Mouse (Mus musculus) left cerebral cortex, postnatal 14 days (tissue): ENCODE data around the gene 4933405L10Rik. TPM values are rescaled to one million over a fixed set of nuclear protein-coding genes. Genes with fewer than 3 reads are reported as not detected.

Experiments used
- DNase-seq, 2 experiments: peaks; one replicate each; pipeline ENCODE4 v3.0.0; 2021 to 2022; ENCODE audit warnings: low spot score in 2 of 2, mixed read lengths in 1 of 2
- intact Hi-C: fragments of 180-260 bp; cut with DNase I; formaldehyde crosslinking; loops from one replicate; pipeline ENCODE4 v1.15.1; 2025
- total RNA-seq, 2 experiments: library from RNA; stranded (reverse); gene quantifications; 2 replicates each; pipeline ENCODE4 v1.2.3; 2021

Gene 4933405L10Rik
- total RNA-seq, 2 experiments from 2014 or later, result 0.78 TPM; not detected in 1

GRCm38 (mm10) chr8:105732186-105732585 lies 24.7 kb downstream of the 4933405L10Rik start:
- DNase-seq, result no peak
- intact Hi-C loops, result no loop called here

DNA sequence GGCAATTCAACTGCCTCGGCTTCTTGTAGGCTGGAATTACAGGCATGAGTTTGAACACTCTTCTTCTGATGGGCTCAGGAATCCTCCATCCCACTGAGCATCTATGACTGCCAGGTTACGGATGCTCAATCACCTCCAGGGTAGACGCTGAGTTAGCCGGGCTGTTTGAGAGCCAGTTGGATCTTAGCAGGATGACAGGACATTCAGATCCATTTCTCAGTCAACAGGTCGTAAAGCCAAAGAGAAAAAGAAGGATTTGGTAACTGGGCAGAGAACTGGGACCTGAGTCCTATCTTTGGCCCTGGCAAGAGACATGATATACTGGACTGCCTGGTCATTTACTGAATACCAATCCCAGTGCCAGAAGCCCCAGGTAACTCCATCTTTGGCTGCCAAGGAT lies 31.8 kb downstream of the 4933405L10Rik start:
- intact Hi-C loops, result no loop called here
- no peak for DNase-seq

GRCm38 (mm10) chr8:105743301-105743700 lies 35.8 kb downstream of the 4933405L10Rik start:
- intact Hi-C loops, result no loop called here
- DNase-seq, result no peak

DNA sequence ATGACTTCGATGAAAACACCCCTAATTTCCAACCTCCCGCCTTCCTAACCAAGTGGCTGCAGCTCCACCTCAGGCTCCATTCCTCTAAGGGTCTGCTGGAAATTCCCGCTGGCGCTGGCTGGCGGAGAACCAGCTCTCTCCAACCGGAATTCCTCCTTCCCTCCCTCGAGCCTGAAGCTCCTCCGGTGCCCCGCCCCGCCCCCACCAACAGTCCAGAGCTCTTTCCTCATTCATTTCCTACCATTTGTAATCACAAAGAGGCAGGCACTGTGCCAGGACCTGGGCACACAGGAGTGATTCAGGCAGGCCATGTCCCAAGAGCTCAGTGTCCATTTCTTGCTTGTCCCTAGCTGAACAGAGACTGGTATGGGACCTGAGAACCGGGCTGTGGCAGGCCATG lies 43.2 kb downstream of the 4933405L10Rik start:
- intact Hi-C loops, result no loop called here

GRCm38 (mm10) chr8:105753916-105754315 lies 46.5 kb downstream of the 4933405L10Rik start:
- DNase-seq, result no peak
- intact Hi-C loops, result no loop called here

More for the DNA sequence above, 43.2 kb downstream of the 4933405L10Rik start:
- peak; percentile 54 to 55 for DNase-seq

GRCm38 (mm10) chr8:105754688-105755087 lies 47.2 kb downstream of the 4933405L10Rik start:
- no peak for DNase-seq
- intact Hi-C loops, result no loop called here

GRCm38 (mm10) chr8:105757796-105758276 lies 50.4 kb downstream of the 4933405L10Rik start:
- intact Hi-C loops, result no loop called here
- no peak for DNase-seq

- intact Hi-C loops, result no loop called here
- DNase-seq, result peak; percentile 97
These were observed 51.0 kb downstream of the 4933405L10Rik start, which contains the start of gene Gfod2 for GRCm38 (mm10) chr8:105758277-105759108. TSS of gene Gfod2 (minus strand) at chr8:105758664.

Other genes with a start within 250 kb of the 4933405L10Rik start
- 10 to 100 TPM; 41.2 to 49.7 TPM for gene Tppp3, start 236.1 kb upstream of the 4933405L10Rik start, total RNA-seq
- 10 to 100 TPM; 26.8 to 27.5 TPM for gene Zdhhc1, start 210.8 kb upstream of the 4933405L10Rik start, total RNA-seq
- not detected for gene Hsd11b2, start 188.9 kb upstream of the 4933405L10Rik start, total RNA-seq
- gene Atp6v0d1, start 141.6 kb upstream of the 4933405L10Rik start, total RNA-seq, result 100 to 1,000 TPM; 347 to 370 TPM
- gene Ripor1, start 102.4 kb upstream of the 4933405L10Rik start, total RNA-seq, result 10 to 100 TPM; 81.0 to 81.3 TPM
- 10 to 100 TPM; 57.5 to 58.9 TPM for gene Ctcf, start 71.1 kb upstream of the 4933405L10Rik start, total RNA-seq
- under 1 TPM in 1 of 2 experiments, not detected in 1; 0.51 TPM for gene Agrp, start 70.3 kb upstream of the 4933405L10Rik start, total RNA-seq
- gene Carmil2, start 21.4 kb upstream of the 4933405L10Rik start, total RNA-seq, result 10 to 100 TPM; 55.4 to 56.2 TPM
- gene Acd, start 6.6 kb upstream of the 4933405L10Rik start, total RNA-seq, result 10 to 100 TPM; 46.1 to 47.9 TPM
- gene Pard6a, start 6.5 kb upstream of the 4933405L10Rik start, total RNA-seq, result 10 to 100 TPM; 45.6 to 49.5 TPM
- 10 to 100 TPM in 1 of 2 experiments, 1 to 10 TPM in 1; 10.0 to 12.3 TPM for gene Enkd1, start 555 bp downstream of the 4933405L10Rik start, total RNA-seq
- gene Gfod2, start 51.0 kb downstream of the 4933405L10Rik start, total RNA-seq, result 10 to 100 TPM; 20.6 to 20.9 TPM
- 10 to 100 TPM; 24.6 to 26.4 TPM for gene Ranbp10, start 119.7 kb downstream of the 4933405L10Rik start, total RNA-seq
- gene Tsnaxip1, start 120.1 kb downstream of the 4933405L10Rik start, total RNA-seq, result under 1 TPM in 1 of 2 experiments, not detected in 1; 0.18 TPM
- gene Cenpt, start 145.6 kb downstream of the 4933405L10Rik start, total RNA-seq, result 10 to 100 TPM; 17.6 to 17.7 TPM
- gene Thap11, start 147.5 kb downstream of the 4933405L10Rik start, total RNA-seq, result 10 to 100 TPM; 34.7 to 38.5 TPM
- 10 to 100 TPM; 33.4 to 35.9 TPM for gene Nutf2, start 152.9 kb downstream of the 4933405L10Rik start, total RNA-seq
- 10 to 100 TPM; 59.8 to 62.1 TPM for gene Edc4, start 173.2 kb downstream of the 4933405L10Rik start, total RNA-seq
- gene Nrn1l, start 185.9 kb downstream of the 4933405L10Rik start, total RNA-seq, result 1 to 10 TPM; 1.8 to 2.2 TPM
- 1 to 10 TPM; 7.4 to 7.5 TPM for gene Pskh1, start 192.8 kb downstream of the 4933405L10Rik start, total RNA-seq
- gene Ctrl, start 226.2 kb downstream of the 4933405L10Rik start, total RNA-seq, result 1 to 10 TPM; 1.0 to 1.1 TPM
- gene Psmb10, start 230.8 kb downstream of the 4933405L10Rik start, total RNA-seq, result 10 to 100 TPM; 80.7 TPM
- gene Lcat, start 235.7 kb downstream of the 4933405L10Rik start, total RNA-seq, result 10 to 100 TPM; 20.0 to 21.9 TPM